Mouse (Mus musculus) bone marrow macrophage, adult 2 months (primary cell): ENCODE results near the gene Kcnk3. TPM values are rescaled to one million over a fixed set of nuclear protein-coding genes. Genes with fewer than 3 reads are reported as not detected.

ENCODE experiments used
- H3K27ac ChIP-seq: 2 replicates; pipeline ENCODE4 v1.5.1; 2012; ENCODE audit warnings: low read depth, low read length; ENCODE audit not compliant: insufficient read depth
- H3K4me1 ChIP-seq: 2 replicates; pipeline ENCODE4 v1.6.1; 2012; ENCODE audit warnings: low read length; ENCODE audit not compliant: control insufficient read depth, insufficient read depth
- H3K4me3 ChIP-seq: 2 replicates; pipeline ENCODE4 v1.5.1; 2012; ENCODE audit warnings: mild to moderate bottlenecking, low read length, moderate library complexity; ENCODE audit not compliant: insufficient read depth
- CTCF ChIP-seq: IDR thresholded peaks from 2 replicates; pipeline ENCODE4 v1.5.1; 2012; ENCODE audit warnings: low read depth, mild to moderate bottlenecking, low read length, moderate library complexity
- POLR2A ChIP-seq: IDR thresholded peaks from 2 replicates; pipeline ENCODE4 v1.6.1; 2012; ENCODE audit warnings: mild to moderate bottlenecking, low read depth, low read length, borderline replicate concordance
- polyA plus RNA-seq: library from polyadenylated mRNA; stranded (reverse); fragments of >200 nt; gene quantifications from 2 replicates; pipeline ENCODE4 v1.2.4, GENCODE M21; 2012; ENCODE audit not compliant: missing spikeins, insufficient read depth, insufficient read length

Gene Kcnk3
- polyA plus RNA-seq, 1 experiment: not detected

DNA sequence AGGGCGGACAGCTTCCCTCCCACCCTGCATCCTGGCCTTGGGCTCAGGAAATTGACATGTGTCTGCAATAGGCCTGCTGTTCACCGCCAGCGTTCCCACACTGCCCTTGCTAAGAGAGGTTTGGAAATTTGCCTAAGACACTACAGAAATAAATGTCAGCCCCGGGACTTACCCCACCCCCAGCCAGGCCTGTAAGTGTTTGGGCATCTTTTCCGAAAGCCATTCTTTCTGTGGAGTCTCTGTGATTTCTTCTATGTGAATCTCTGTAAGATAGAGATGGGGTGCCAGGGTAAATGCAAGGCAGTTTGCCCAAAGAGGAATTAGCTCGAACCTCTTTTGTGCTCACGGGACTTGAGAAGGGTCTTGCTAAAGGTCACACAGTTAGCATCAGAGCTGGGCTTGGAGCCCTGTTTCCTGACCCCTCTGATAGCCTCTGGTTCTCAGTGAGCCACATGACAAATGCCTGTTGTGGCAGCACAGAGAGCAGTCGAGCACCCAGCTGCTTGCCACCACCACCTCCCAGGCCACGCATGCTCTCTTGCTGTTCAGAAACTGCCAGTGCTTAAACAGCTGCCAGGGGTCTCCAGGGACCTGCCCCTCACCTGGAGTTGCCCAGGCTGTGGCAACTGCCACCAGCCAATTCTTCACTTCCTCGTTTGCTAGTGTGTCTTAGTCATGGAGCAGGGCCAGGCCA is 6.0 kb downstream of the Kcnk3 start:
- no peak overlapping the region for H3K27ac ChIP-seq
- no peak for TF ChIP-seq POLR2A
- TF ChIP-seq CTCF: no peak
- H3K4me1 ChIP-seq: no peaks in the 10 kb centered on the region
- no peak overlapping the region for H3K4me3 ChIP-seq

DNA sequence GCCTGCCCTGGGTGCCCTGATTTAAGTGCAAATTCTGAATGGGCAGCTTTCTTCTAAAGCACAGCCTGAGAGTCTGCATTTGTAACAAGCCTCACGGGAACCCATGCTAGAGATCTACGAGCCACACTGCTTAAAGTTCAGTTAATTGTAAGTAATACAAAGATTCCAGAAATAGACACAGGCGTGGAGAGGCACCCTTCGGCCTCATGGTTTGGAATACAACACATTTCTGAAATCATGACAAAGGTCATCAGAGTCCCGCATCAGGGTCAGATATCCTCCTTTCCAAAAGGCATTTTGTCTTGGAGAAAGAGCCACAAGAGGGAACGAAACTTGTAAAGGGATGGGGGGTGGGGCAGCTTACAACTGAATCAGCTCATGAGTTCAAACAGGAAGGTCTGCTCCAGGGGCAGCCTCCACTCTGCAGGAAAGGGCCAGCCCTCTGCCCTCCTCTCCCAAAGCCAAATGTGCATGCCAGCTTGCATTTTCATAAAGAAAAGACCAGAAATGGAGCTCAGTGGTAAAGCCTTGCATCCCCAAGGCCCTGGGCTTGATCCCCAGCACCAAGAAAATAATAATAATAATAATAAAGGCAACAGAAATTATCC is 7.1 kb downstream of the Kcnk3 start:
- no peaks in the 10 kb centered on the region for H3K4me1 ChIP-seq
- H3K27ac ChIP-seq: no peak overlapping the region
- H3K4me3 ChIP-seq: no peak overlapping the region
- TF ChIP-seq POLR2A (no peak), CTCF (no peak)

DNA sequence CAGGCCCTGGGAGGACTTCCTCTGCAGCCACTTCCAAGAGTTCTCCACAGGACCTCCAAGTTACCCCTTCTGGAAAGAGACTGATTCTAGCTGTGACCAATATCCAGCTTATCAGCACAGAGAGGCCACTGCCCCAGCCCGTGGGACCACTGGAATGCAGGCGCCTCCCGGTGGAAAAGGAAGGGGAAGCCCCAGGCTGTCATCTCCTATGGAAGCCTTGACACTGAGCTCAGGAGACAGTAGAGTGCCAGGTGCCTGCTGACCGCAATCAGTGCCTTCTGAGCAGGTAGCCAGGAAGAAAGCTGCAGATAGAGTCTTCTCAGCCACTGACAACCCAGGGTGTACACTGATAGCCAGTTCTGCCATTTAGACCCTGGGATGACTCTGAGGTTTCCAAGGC is 13.4 kb downstream of the Kcnk3 start:
- H3K4me3 ChIP-seq: no peak overlapping the region
- TF ChIP-seq POLR2A (no peak), CTCF (no peak)
- no peaks in the 10 kb centered on the region for H3K4me1 ChIP-seq
- H3K27ac ChIP-seq: no peak overlapping the region

DNA sequence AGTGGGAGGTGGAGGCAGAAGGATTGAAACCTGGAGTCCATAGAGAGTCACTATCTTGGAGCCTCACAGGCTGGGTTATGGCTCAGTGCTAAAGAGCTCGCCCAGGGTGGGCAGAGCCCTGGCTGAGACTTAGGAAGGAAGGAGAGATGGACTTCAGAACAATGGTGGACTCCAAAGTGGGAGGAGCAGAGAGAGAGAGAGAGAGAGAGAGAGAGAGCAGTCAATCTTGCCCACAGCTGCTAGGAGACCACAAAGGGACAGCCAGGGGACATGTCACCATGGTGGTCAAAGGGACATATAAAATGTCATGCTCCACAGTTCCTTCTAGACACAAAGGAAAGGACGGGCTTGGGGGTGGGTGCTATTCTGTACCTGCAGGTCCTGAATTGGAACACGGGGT is 15.3 kb downstream of the Kcnk3 start:
- no peak overlapping the region for H3K4me3 ChIP-seq
- H3K27ac ChIP-seq: no peak overlapping the region
- TF ChIP-seq POLR2A: no peak
- no peaks in the 10 kb centered on the region for H3K4me1 ChIP-seq

DNA sequence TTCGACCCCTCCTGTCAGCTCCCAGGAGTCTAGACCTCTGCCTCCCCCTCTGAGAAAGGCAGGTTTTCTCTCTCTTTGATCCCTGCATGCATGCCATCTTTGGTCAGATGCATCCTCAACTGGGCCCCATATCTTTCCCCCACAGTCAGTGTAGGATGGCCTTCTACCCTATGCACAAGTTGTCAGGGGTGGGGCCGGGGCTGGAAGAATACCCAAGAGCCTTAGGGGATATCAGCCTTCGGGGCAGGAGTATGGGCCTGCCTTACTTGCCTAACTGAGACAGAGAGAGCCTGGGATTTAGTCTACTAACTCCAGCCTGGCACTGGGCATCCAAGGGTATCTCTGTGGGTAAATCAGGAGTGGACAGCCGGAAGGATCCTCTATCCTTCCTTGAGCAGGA is 16.0 kb downstream of the Kcnk3 start:
- Histone ChIP-seq H3K27ac (no peak overlapping the region), H3K4me1 (no peaks in the 10 kb centered on the region), H3K4me3 (no peak overlapping the region)
- TF ChIP-seq POLR2A (no peak), CTCF (no peak)

- TF ChIP-seq POLR2A: no peak
- no peak overlapping the region for H3K4me3 ChIP-seq
- no peak overlapping the region for H3K27ac ChIP-seq
- H3K4me1 ChIP-seq: no peaks in the 10 kb centered on the region
Measured at GRCm38 (mm10) chr5:30604769-30605188, 16.8 kb downstream of the Kcnk3 start.

DNA sequence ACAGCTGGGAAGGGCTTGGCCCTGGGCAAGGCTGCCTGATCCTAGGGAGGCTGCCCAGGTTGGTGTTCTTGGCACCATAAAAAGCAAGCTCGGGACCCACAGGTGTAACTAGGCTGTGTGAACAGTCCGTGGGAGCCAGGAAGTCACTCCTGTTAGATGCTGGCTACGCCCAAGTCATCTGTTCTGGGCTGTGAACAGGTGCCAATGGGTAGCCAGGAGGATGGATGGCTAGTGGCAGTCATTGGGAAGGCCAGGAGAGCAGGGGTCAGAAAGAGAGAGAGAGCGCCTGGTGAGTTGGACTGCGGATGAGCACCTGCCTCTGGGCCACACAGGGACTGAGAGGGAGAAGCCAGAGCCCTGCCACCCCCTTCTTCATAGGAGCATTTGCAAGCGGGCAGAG is 17.7 kb downstream of the Kcnk3 start:
- no peaks in the 10 kb centered on the region for H3K4me1 ChIP-seq
- no peak overlapping the region for H3K27ac ChIP-seq
- TF ChIP-seq CTCF (no peak), POLR2A (no peak)
- no peak overlapping the region for H3K4me3 ChIP-seq

- H3K27ac ChIP-seq: no peak overlapping the region
- no peak for TF ChIP-seq POLR2A
- TF ChIP-seq CTCF: no peak
- H3K4me3 ChIP-seq: no peak overlapping the region
- H3K4me1 ChIP-seq: no peaks in the 10 kb centered on the region
Measured at GRCm38 (mm10) chr5:30606424-30607073, 18.6 kb downstream of the Kcnk3 start.

DNA sequence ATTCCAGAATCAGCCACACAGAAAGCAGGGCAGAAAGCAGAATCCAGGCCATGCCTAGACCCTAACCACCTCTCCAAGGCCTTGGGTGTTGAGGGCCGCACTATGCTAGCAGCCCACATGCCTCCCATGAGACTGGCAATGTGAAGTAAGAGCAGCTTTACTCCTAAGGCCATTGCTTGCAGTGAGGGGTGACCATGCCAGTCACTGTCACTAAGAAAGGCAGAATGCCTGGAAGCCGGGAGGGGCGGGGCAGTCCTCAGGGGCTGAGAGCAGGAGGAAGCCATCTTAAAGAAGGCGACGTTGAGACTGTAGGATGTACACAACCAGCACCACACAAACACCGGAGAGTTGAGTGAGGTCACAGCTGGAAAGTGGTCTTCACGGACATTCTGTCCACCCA is 21.1 kb downstream of the Kcnk3 start:
- TF ChIP-seq POLR2A (no peak), CTCF (no peak)
- no peak overlapping the region for H3K4me3 ChIP-seq
- no peaks in the 10 kb centered on the region for H3K4me1 ChIP-seq
- H3K27ac ChIP-seq: no peak overlapping the region

DNA sequence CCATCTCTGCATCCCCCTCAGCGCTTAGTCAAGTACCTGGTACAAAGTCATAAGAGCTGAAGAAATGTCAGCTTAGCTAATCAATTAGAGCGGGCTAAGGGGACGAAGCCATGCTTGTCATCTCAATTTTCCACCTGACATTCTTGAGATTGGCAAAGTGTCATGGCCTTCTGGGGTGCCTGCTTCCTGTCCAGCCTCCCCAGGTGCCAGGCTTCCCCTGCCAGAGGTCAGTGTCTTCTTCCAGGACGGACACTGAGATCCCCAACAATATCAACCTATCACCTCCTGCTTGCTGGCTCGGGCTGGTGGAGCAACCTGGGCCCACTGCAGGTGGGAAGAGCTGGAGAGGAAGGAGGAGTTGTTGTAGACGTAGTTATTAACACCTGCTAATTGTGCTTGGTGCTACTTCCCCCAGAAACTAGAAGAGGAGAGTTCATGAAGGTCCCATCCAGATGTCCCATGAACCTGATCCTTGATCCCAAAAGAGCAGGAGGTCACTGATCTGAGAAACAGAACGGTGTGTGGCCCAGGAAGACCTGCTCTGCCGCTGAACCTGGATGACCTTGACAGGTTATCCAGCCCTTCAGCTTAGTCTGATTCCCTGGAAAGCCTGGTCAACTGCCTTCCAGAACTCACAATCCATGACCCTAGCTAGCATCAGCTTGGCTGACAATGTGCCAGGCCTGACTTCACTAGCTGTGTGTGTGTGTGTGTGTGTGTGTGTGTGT is 22.1 kb downstream of the Kcnk3 start:
- Histone ChIP-seq H3K4me3 (no peak overlapping the region), H3K4me1 (no peaks in the 10 kb centered on the region), H3K27ac (no peak overlapping the region)
- TF ChIP-seq CTCF (no peak), POLR2A (no peak)
